Mouse (Mus musculus) layer of hippocampus, adult 9-11 months (tissue): Measurements from ENCODE around the gene Napsa.

Experiments
- DNase-seq: peaks from one replicate; pipeline ENCODE4 v3.0.0; 2022

Gene Napsa

GRCm38 (mm10) chr7:44572956-44573484 lies 840 bp downstream of the Napsa start:
- no peak for DNase-seq

- no peak for DNase-seq
Measured at GRCm38 (mm10) chr7:44576333-44576844, 4.2 kb downstream of the Napsa start.

GRCm38 (mm10) chr7:44581637-44582036 lies 9.5 kb downstream of the Napsa start:
- no peak for DNase-seq

GRCm38 (mm10) chr7:44582709-44583108 lies 10.5 kb downstream of the Napsa start:
- no peak for DNase-seq

- no peak for DNase-seq
Measured at GRCm38 (mm10) chr7:44583146-44583545, 11.0 kb downstream of the Napsa start.

- DNase-seq: no peak
Measured at GRCm38 (mm10) chr7:44584265-44584804, 12.2 kb downstream of the Napsa start.

- no peak for DNase-seq
Measured at GRCm38 (mm10) chr7:44584921-44585320, 12.7 kb downstream of the Napsa start.

- no peak for DNase-seq
Measured at GRCm38 (mm10) chr7:44585606-44586005, 13.4 kb downstream of the Napsa start.

- peak; percentile 71 for DNase-seq
Measured at GRCm38 (mm10) chr7:44586518-44586917, 14.3 kb downstream of the Napsa start.

- DNase-seq: peak; percentile 89
Measured at GRCm38 (mm10) chr7:44586930-44587329, 14.8 kb downstream of the Napsa start.

- no peak for DNase-seq
Measured at GRCm38 (mm10) chr7:44587676-44588075, 15.5 kb downstream of the Napsa start.

- no peak for DNase-seq
Measured at GRCm38 (mm10) chr7:44588338-44588737, 16.2 kb downstream of the Napsa start.

- DNase-seq: peak; percentile 83
Measured at GRCm38 (mm10) chr7:44589149-44589548, 17.0 kb downstream of the Napsa start.

- peak; percentile 58 for DNase-seq
Measured at GRCm38 (mm10) chr7:44589946-44590345, 17.8 kb downstream of the Napsa start.

GRCm38 (mm10) chr7:44590402-44591347 lies 18.5 kb downstream of the Napsa start, which contains the start of gene Kcnc3:
TSS of gene Kcnc3 (plus strand) at chr7:44590664.
- DNase-seq: peak; percentile 98

- DNase-seq: no peak
Measured at GRCm38 (mm10) chr7:44591348-44592116, 19.4 kb downstream of the Napsa start.

GRCm38 (mm10) chr7:44593051-44593450 lies 20.9 kb downstream of the Napsa start:
- DNase-seq: no peak

GRCm38 (mm10) chr7:44593775-44594174 lies 21.6 kb downstream of the Napsa start:
- DNase-seq: peak; percentile 87

- DNase-seq: peak; percentile 74
Measured at GRCm38 (mm10) chr7:44594291-44594690, 22.1 kb downstream of the Napsa start.

GRCm38 (mm10) chr7:44595131-44595561 lies 23.0 kb downstream of the Napsa start:
- no peak for DNase-seq

- no peak for DNase-seq
Measured at GRCm38 (mm10) chr7:44596051-44596450, 23.9 kb downstream of the Napsa start.

GRCm38 (mm10) chr7:44596996-44597538 lies 24.9 kb downstream of the Napsa start:
- DNase-seq: no peak
